Mouse (Mus musculus): Measurements from ENCODE around the gene Sfrp4.

- TF ChIP-seq CTCF (IDR thresholded peaks at IDR 0.05; ENCODE audit: control insufficient read depth, insufficient read depth, insufficient read length) (no peak), USF1 (IDR thresholded peaks at IDR 0.05; ENCODE audit: low read depth) (no peak), MYOG (IDR thresholded peaks at IDR 0.05; ENCODE audit: control insufficient read depth, extremely low read depth, insufficient read length) (no peak)
These were observed 26.9 kb downstream of the Sfrp4 start for GRCm38 (mm10) chr13:19649824-19650223.
